Comparison of ENCODE assay signal across 12 mouse cellular contexts in the genomic region with DNA sequence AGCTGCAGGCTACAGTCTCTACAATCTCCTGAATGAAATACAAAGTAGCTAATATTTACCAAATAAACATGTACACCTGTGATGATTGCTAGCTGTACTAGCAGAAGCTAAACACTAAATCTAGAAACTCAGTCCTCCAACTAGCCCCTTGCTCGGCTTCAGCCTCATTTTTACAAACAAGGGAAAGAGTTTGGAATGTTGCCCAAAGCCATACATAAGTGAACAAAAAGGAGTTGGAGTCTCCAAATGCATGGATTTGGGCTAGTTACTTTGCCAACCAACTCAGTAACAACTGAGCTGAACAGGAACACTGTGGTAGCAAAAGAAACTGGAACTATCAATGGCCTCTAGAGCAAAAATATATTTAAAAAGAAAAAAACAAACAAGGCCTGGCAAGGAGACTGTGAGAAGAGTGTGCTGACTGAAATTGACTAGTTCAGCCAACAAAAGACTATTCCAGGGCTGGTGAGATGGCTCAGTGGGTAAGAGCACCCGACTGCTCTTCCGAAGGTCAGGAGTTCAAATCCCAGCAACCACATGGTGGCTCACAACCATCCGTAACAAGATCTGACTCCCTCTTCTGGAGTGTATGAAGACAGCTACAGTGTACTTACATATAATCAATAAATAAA. TPM values are rescaled to one million over a fixed set of nuclear protein-coding genes. Genes with fewer than 3 reads are reported as not detected.
DNase-seq lines count a peak whose midpoint lies in the region; ATAC-seq and TF ChIP-seq lines count a peak whose summit lies in the region.
"Had no signal": no experiment of that assay in that cellular context is flagged by ENCODE, and none has a peak within 500 bp of the region (broad histone marks: within the 10 kb centered on the region; RNA-seq: fewer than 3 reads in every experiment).

No protein-coding gene starts in this region.

- no peak for DNase-seq in heart, adult 9 months (ENCODE audit: low spot score in 2 of 2)
- no peak for DNase-seq in ES-E14 (ENCODE audit: low read depth, low spot score)
- DNase-seq in adrenal gland, postnatal 10 days, result no peak
- no peak for DNase-seq in thymus, postnatal 14 days
- no peak for DNase-seq in layer of hippocampus, adult 9-11 months
- DNase-seq: cerebellum, adult 18-20 months; gastrocnemius, postnatal 10 days; lung, adult 2 months; right cerebral cortex, postnatal 14 days had no signal

- peaks cover 26% of the 10 kb centered on the region for H3K4me1 ChIP-seq in heart, embryonic 16.5 days (ENCODE audit: control insufficient read depth, insufficient read depth, low read length)
- peaks cover 9 to 10% of the 10 kb centered on the region in 2 experiments; a peak in 2 of 4 replicates for H3K4me1 ChIP-seq in ES-E14 (ENCODE audit: control insufficient read depth in 2 of 2, insufficient read depth in 2 of 2, low read length in 2 of 2, poor library complexity in 1 of 2)
- H3K4me1 ChIP-seq in hindbrain, embryonic 12.5 days, result peaks cover 18% of the 10 kb centered on the region
- peaks cover 29% of the 10 kb centered on the region for H3K4me1 ChIP-seq in liver, embryonic 16.5 days (ENCODE audit: control insufficient read depth, low read depth, low read length)

- H3K9ac ChIP-seq in heart, embryonic 16.5 days (ENCODE audit: low read length), result peak overlapping the region; percentile 21
- no peak overlapping the region; the same call in 1 of the 2 replicates for H3K9ac ChIP-seq in ES-E14 (ENCODE audit: insufficient read depth, low read depth, low read length, poor library complexity, severe bottlenecking)
- H3K9ac ChIP-seq in hindbrain, embryonic 12.5 days, result no peak overlapping the region
- peak overlapping the region; percentile 27 for H3K9ac ChIP-seq in liver, embryonic 16.5 days (ENCODE audit: low read depth, low read length)

- peak overlapping the region; percentile 82; the same call in 1 of the 2 replicates for H3K4me3 ChIP-seq in heart, embryonic 16.5 days (ENCODE audit: low read length)
- H3K4me3 ChIP-seq in ES-E14 (ENCODE audit: insufficient read depth in 1 of 2, low read depth in 1 of 2, low read length in 2 of 2, poor library complexity in 1 of 2, severe bottlenecking in 1 of 2), result peak overlapping the region; percentile 85 to 96; a peak in 2 of 4 replicates
- H3K4me3 ChIP-seq in hindbrain, embryonic 12.5 days, result no peak overlapping the region
- H3K4me3 ChIP-seq in liver, embryonic 16.5 days (ENCODE audit: low read depth, low read length), result peak overlapping the region; percentile 81

- ATAC-seq in heart, embryonic 16.5 days (replicated peaks; ENCODE audit: extremely low read depth, insufficient read depth, low FRiP score), result no peak
- no peak for ATAC-seq in hindbrain, embryonic 12.5 days (ENCODE audit: low FRiP score)
- ATAC-seq in liver, embryonic 16.5 days (ENCODE audit: low read depth), result no peak

- H3K4me2 ChIP-seq in heart, embryonic 16.5 days (ENCODE audit: low read depth, low read length), result peak overlapping the region; percentile 94
- peak overlapping the region; percentile 88; the same call in 1 of the 2 replicates for H3K4me2 ChIP-seq in hindbrain, embryonic 12.5 days (replicated peaks)
- H3K4me2 ChIP-seq in liver, embryonic 16.5 days (ENCODE audit: low read depth, low read length), result peak overlapping the region; percentile 63

- in situ Hi-C loops in ES-E14 (cut with MboI; ENCODE audit: low sequenced_read_pairs in 2 of 2, unreplicated experiment in 2 of 2), result no loop called here

- H3K27me3 ChIP-seq in heart, embryonic 16.5 days (ENCODE audit: control insufficient read depth, insufficient read depth, low read length), result no peaks in the 10 kb centered on the region
- H3K27me3 ChIP-seq in hindbrain, embryonic 12.5 days, result no peaks in the 10 kb centered on the region
- no peaks in the 10 kb centered on the region for H3K27me3 ChIP-seq in liver, embryonic 16.5 days (ENCODE audit: control insufficient read depth, insufficient read depth, low read depth, low read length)

- WGBS in heart, embryonic 16.5 days, result 57% methylated on average over 3 of the region's 4 CpGs
- 54% methylated on average over 4 of the region's 4 CpGs for WGBS in hindbrain, embryonic 12.5 days
- 61% methylated on average over 3 of the region's 4 CpGs for WGBS in liver, embryonic 16.5 days (ENCODE audit: insufficient replicate concordance)

- H3K9me3 ChIP-seq in heart, embryonic 16.5 days (replicated peaks; ENCODE audit: control insufficient read depth, low read length), result no peaks in the 10 kb centered on the region
- no peaks in the 10 kb centered on the region for H3K9me3 ChIP-seq in ES-E14 (ENCODE audit: control insufficient read depth, insufficient read depth, low read depth, low read length)
- H3K9me3 ChIP-seq in hindbrain, embryonic 12.5 days (replicated peaks), result no peaks in the 10 kb centered on the region
- H3K9me3 ChIP-seq in liver, embryonic 16.5 days (replicated peaks; ENCODE audit: control insufficient read depth, low read length), result no peaks in the 10 kb centered on the region

- no peaks in the 10 kb centered on the region for H3K36me3 ChIP-seq in heart, embryonic 16.5 days (ENCODE audit: control insufficient read depth, insufficient read depth)
- H3K36me3 ChIP-seq in ES-E14 (ENCODE audit: control insufficient read depth, insufficient read depth, low read length, poor library complexity, severe bottlenecking), result no peaks in the 10 kb centered on the region; the same call in none of the 2 replicates
- H3K36me3 ChIP-seq in hindbrain, embryonic 12.5 days, result no peaks in the 10 kb centered on the region
- H3K36me3 ChIP-seq in liver, embryonic 16.5 days (ENCODE audit: control insufficient read depth, insufficient read depth), result peaks cover 4% of the 10 kb centered on the region

- no peak overlapping the region for H3K27ac ChIP-seq in heart, embryonic 16.5 days (ENCODE audit: low read length)
- no peak overlapping the region for H3K27ac ChIP-seq in ES-E14 (ENCODE audit: insufficient read depth, low read depth, low read length, poor library complexity, severe bottlenecking)
- H3K27ac ChIP-seq in hindbrain, embryonic 12.5 days, result no peak overlapping the region
- H3K27ac ChIP-seq in liver, embryonic 16.5 days (ENCODE audit: low read length), result no peak overlapping the region

TF ChIP-seq in ES-E14, 5 proteins besides CTCF, POLR2A, EP300 and RAD21:
- TF ChIP-seq ZC3H11A (IDR thresholded peaks at IDR 0.05; ENCODE audit: borderline replicate concordance, low read depth, low read length) (no peak), CHD2 (IDR thresholded peaks at IDR 0.05; ENCODE audit: low read depth, low read length) (no peak), ZNF384 (IDR thresholded peaks at IDR 0.05; ENCODE audit: low read depth, low read length) (no peak), MAFK (IDR thresholded peaks at IDR 0.05; ENCODE audit: insufficient read depth, low read depth, low read length) (no peak), HCFC1 (IDR thresholded peaks at IDR 0.05; ENCODE audit: borderline replicate concordance, insufficient read depth, low read length) (no peak)

RNA-seq across cellular contexts. Expression of a gene that starts 1.5 kb away (rescaled TPM):
- polyA plus RNA-seq in heart, embryonic 16.5 days (2015; fragmentation: Nextera tagmentation; extraction: Ambion mirVana), result 95.1 and 96.0 TPM in 2 replicates
- total RNA-seq in ES-E14 (2012; rRNA removed), result 193 and 317 TPM in 2 replicates
- polyA plus RNA-seq in hindbrain, embryonic 12.5 days (2016; fragmentation: Nextera tagmentation; extraction: Ambion mirVana), result 96.9 and 99.5 TPM in 2 replicates
- polyA plus RNA-seq in liver, embryonic 16.5 days (2015; fragmentation: Nextera tagmentation; extraction: Ambion mirVana), result 78.6 and 82.2 TPM in 2 replicates
- total RNA-seq in adrenal gland, postnatal 10 days (2021), result 10 to 100 TPM; 60.0 to 72.0 TPM

RNA-seq across cellular contexts. Expression of a gene that starts 1.6 kb away (rescaled TPM):
- 13.8 and 16.3 TPM in 2 replicates for polyA plus RNA-seq in heart, embryonic 16.5 days (2015; fragmentation: Nextera tagmentation; extraction: Ambion mirVana)
- 27.0 and 28.3 TPM in 2 replicates for total RNA-seq in ES-E14 (2012; rRNA removed)
- polyA plus RNA-seq in hindbrain, embryonic 12.5 days (2016; fragmentation: Nextera tagmentation; extraction: Ambion mirVana), result 13.4 and 17.3 TPM in 2 replicates
- polyA plus RNA-seq in liver, embryonic 16.5 days (2015; fragmentation: Nextera tagmentation; extraction: Ambion mirVana), result 4.0 and 4.6 TPM in 2 replicates
- total RNA-seq in adrenal gland, postnatal 10 days (2021), result 1 to 10 TPM; 7.8 to 9.3 TPM

Comparison
In these comparisons a context has a peak if more than half of its experiments do, and no peak if none do; other contexts are left out.
1. H3K9ac ChIP-seq: peak in heart, embryonic 16.5 days (single experiment) and liver, embryonic 16.5 days (single experiment); none in ES-E14 (single experiment) and hindbrain, embryonic 12.5 days (single experiment).
2. Peak in every context shown above with its lines, with median percentiles within 50 percentile points of each other: H3K4me2 ChIP-seq.